Mouse (Mus musculus) CH12.LX (cell line): ENCODE measurements around the gene Gm20683. TPM values are rescaled to one million over a fixed set of nuclear protein-coding genes. Genes with fewer than 3 reads are reported as not detected.

Source experiments
- DNase-seq: peaks from one replicate; pipeline ENCODE4 v3.0.0-alpha.2; 2013; ENCODE audit errors: extremely low read depth
- H3K27ac ChIP-seq: 2 replicates; pipeline ENCODE4 v1.5.1; 2012; ENCODE audit warnings: low read depth, mild to moderate bottlenecking, control low read depth, moderate library complexity; ENCODE audit not compliant: insufficient read depth
- H3K27me3 ChIP-seq: replicated peaks from 2 replicates; pipeline ENCODE3; 2012; ENCODE audit warnings: inconsistent platforms
- H3K36me3 ChIP-seq, 2 experiments: replicated peaks in 1 of 2; 2 replicates each; pipeline versions ENCODE3 to v1.6.1; 2012; ENCODE audit warnings: inconsistent platforms in 1 of 2, low read length in 1 of 2, mild to moderate bottlenecking in 1 of 2, mixed read lengths in 1 of 2, moderate library complexity in 1 of 2; ENCODE audit not compliant: control insufficient read depth in 1 of 2, insufficient read depth in 1 of 2
- H3K4me1 ChIP-seq, 2 experiments: 2 replicates each; pipeline ENCODE4 v1.6.1; 2012; ENCODE audit warnings: inconsistent platforms in 1 of 2, moderate library complexity in 1 of 2; ENCODE audit not compliant: insufficient read depth in 2 of 2, control insufficient read depth in 1 of 2
- H3K4me2 ChIP-seq: 2 replicates; pipeline ENCODE4 v1.6.1; 2012; ENCODE audit warnings: low read depth, mild to moderate bottlenecking, control low read depth; ENCODE audit not compliant: poor library complexity, insufficient read depth, severe bottlenecking
- H3K4me3 ChIP-seq, 3 experiments: fragments of 150-350 bp in 1 of 3; sonication (generic) in 1 of 3; replicated peaks in 1 of 3; 2 replicates each; pipeline versions ENCODE3 to v1.5.1; 2011 to 2012; ENCODE audit warnings: low read depth in 2 of 3, low read length in 2 of 3, mild to moderate bottlenecking in 2 of 3, moderate library complexity in 2 of 3, control low read depth in 1 of 3, improper control_type of control experiment in 1 of 3, inconsistent platforms in 1 of 3, mixed read lengths in 1 of 3; ENCODE audit not compliant: poor library complexity in 1 of 3
- H3K79me2 ChIP-seq: replicated peaks from 2 replicates; pipeline ENCODE4 v1.6.1; 2012; ENCODE audit warnings: mild to moderate bottlenecking, moderate library complexity; ENCODE audit not compliant: control insufficient read depth, poor library complexity, insufficient read depth, severe bottlenecking; ENCODE audit errors: extremely low read depth
- H3K9ac ChIP-seq: 2 replicates; pipeline ENCODE4 v1.6.1; 2012; ENCODE audit warnings: low read depth, mild to moderate bottlenecking, control low read depth, moderate library complexity; ENCODE audit not compliant: insufficient read depth
- H3K9me3 ChIP-seq: replicated peaks from 2 replicates; pipeline ENCODE3; 2012; ENCODE audit warnings: low read length, inconsistent platforms, mixed read lengths
- CHD2 ChIP-seq: IDR thresholded peaks from 2 replicates; pipeline ENCODE4 v1.6.1; 2011; ENCODE audit warnings: low read length, improper control_type of control experiment
- CTCF ChIP-seq, 2 experiments: IDR thresholded peaks in 1 of 2; conservative IDR thresholded peaks in 1 of 2; 2 replicates each; pipeline ENCODE4 v1.5.1; 2011 to 2012; ENCODE audit warnings: low read depth in 2 of 2, low read length in 2 of 2, improper control_type of control experiment in 1 of 2, inconsistent platforms in 1 of 2, mild to moderate bottlenecking in 1 of 2, moderate library complexity in 1 of 2
- E2F4 ChIP-seq: IDR thresholded peaks from 2 replicates; pipeline ENCODE4 v1.6.1; 2011; ENCODE audit warnings: low read depth, low read length, improper control_type of control experiment; ENCODE audit not compliant: insufficient replicate concordance
- ELF1 ChIP-seq: IDR thresholded peaks from 2 replicates; pipeline ENCODE4 v1.6.1; 2014; ENCODE audit warnings: low read depth, mild to moderate bottlenecking, inconsistent platforms, low read length, improper control_type of control experiment
- EP300 ChIP-seq: IDR thresholded peaks from 2 replicates; pipeline ENCODE4 v1.6.1; 2011; ENCODE audit warnings: low read length, improper control_type of control experiment
- ETS1 ChIP-seq: conservative IDR thresholded peaks from 2 replicates; pipeline ENCODE4 v1.6.1; 2012; ENCODE audit warnings: low read depth, mild to moderate bottlenecking, inconsistent platforms, low read length, improper control_type of control experiment, moderate library complexity
- JUN ChIP-seq: IDR thresholded peaks from 2 replicates; pipeline ENCODE4 v1.6.1; 2011; ENCODE audit warnings: low read depth, mild to moderate bottlenecking, low read length, improper control_type of control experiment, moderate library complexity; ENCODE audit not compliant: insufficient read depth
- KAT2A ChIP-seq: IDR thresholded peaks from 2 replicates; pipeline ENCODE4 v1.6.1; 2012; ENCODE audit warnings: low read length, improper control_type of control experiment, inconsistent platforms; ENCODE audit not compliant: insufficient replicate concordance
- MAFK ChIP-seq: IDR thresholded peaks from 2 replicates; pipeline ENCODE4 v1.6.1; 2011; ENCODE audit warnings: low read length, improper control_type of control experiment; ENCODE audit not compliant: insufficient replicate concordance
- MEF2A ChIP-seq: IDR thresholded peaks from 2 replicates; pipeline ENCODE4 v1.6.1; 2014; ENCODE audit warnings: low read depth, mild to moderate bottlenecking, inconsistent platforms, low read length, improper control_type of control experiment, borderline replicate concordance
- MYC ChIP-seq: IDR thresholded peaks from 2 replicates; pipeline ENCODE4 v1.6.1; 2011; ENCODE audit warnings: low read depth, mild to moderate bottlenecking, improper control_type of control experiment, low read length
- NELFE ChIP-seq: IDR thresholded peaks from 2 replicates; pipeline ENCODE4 v1.6.1; 2011; ENCODE audit warnings: low read depth, low read length, improper control_type of control experiment
- NRF1 ChIP-seq: IDR thresholded peaks from 2 replicates; pipeline ENCODE4 v1.6.1; 2014; ENCODE audit warnings: low read depth, mild to moderate bottlenecking, inconsistent platforms, low read length, improper control_type of control experiment, moderate library complexity
- PAX5 ChIP-seq: IDR thresholded peaks from 2 replicates; pipeline ENCODE4 v1.6.1; 2012; ENCODE audit warnings: low read length, inconsistent platforms, mixed read lengths
- POLR2A ChIP-seq: IDR thresholded peaks from 2 replicates; pipeline ENCODE4 v1.6.1; 2011; ENCODE audit warnings: low read depth, mild to moderate bottlenecking, improper control_type of control experiment, low read length
- POLR2AphosphoS2 ChIP-seq: IDR thresholded peaks from 2 replicates; pipeline ENCODE4 v1.6.1; 2011; ENCODE audit warnings: low read depth, low read length, improper control_type of control experiment
- RCOR1 ChIP-seq: conservative IDR thresholded peaks from 2 replicates; pipeline ENCODE4 v1.6.1; 2012; ENCODE audit warnings: low read depth, mild to moderate bottlenecking, inconsistent platforms, low read length, improper control_type of control experiment
- SIN3A ChIP-seq: IDR thresholded peaks from 2 replicates; pipeline ENCODE4 v1.6.1; 2012; ENCODE audit warnings: low read length, improper control_type of control experiment, inconsistent platforms
- SMC3 ChIP-seq: IDR thresholded peaks from 2 replicates; pipeline ENCODE4 v1.6.1; 2011; ENCODE audit warnings: low read depth, low read length, improper control_type of control experiment
- TBP ChIP-seq: conservative IDR thresholded peaks from 2 replicates; pipeline ENCODE4 v1.6.1; 2011; ENCODE audit warnings: low read depth, low read length, improper control_type of control experiment
- TCF12 ChIP-seq: IDR thresholded peaks from 2 replicates; pipeline ENCODE4 v1.6.1; 2014; ENCODE audit warnings: low read depth, mild to moderate bottlenecking, inconsistent platforms, low read length, improper control_type of control experiment
- USF1 ChIP-seq: IDR thresholded peaks from 2 replicates; pipeline ENCODE4 v1.6.1; 2014; ENCODE audit warnings: low read depth, mild to moderate bottlenecking, inconsistent platforms, low read length, improper control_type of control experiment
- USF2 ChIP-seq: conservative IDR thresholded peaks from 2 replicates; pipeline ENCODE4 v1.6.1; 2011; ENCODE audit warnings: low read depth, low read length, improper control_type of control experiment
- ZC3H11A ChIP-seq: IDR thresholded peaks from 2 replicates; pipeline ENCODE4 v1.6.1; 2012; ENCODE audit warnings: low read depth, mild to moderate bottlenecking, inconsistent platforms, low read length, improper control_type of control experiment
- ZKSCAN1 ChIP-seq: IDR thresholded peaks from 2 replicates; pipeline ENCODE4 v1.6.1; 2012; ENCODE audit warnings: low read depth, inconsistent platforms, low read length, improper control_type of control experiment, borderline replicate concordance
- ZMIZ1 ChIP-seq: IDR thresholded peaks from 2 replicates; pipeline ENCODE4 v1.6.1; 2012; ENCODE audit warnings: low read depth, mild to moderate bottlenecking, inconsistent platforms, low read length, improper control_type of control experiment
- dilution Hi-C: fragments of 300-500 bp; cut with MboI; formaldehyde crosslinking; loops from 2 replicates; pipeline ENCODE4 v1.14.3; 2020; ENCODE audit warnings: low sequenced_read_pairs; ENCODE audit not compliant: extremely low pct_unique_long_range_greater_than_20kb, extremely low pct_ligation_motif_present
- in situ Hi-C: fragments of 300-500 bp; cut with MboI; formaldehyde crosslinking; loops from 3 replicates; pipeline ENCODE4 v1.14.3; 2019; ENCODE audit warnings: low sequenced_read_pairs, low pct_ligation_motif_present, low pct_unique_long_range_greater_than_20kb, mixed read lengths
- polyA plus RNA-seq: library from polyadenylated mRNA; unstranded; fragments of >175 nt; gene quantifications from 2 replicates; pipeline ENCODE4 v1.2.1, GENCODE M21; 2012; ENCODE audit warnings: low read depth; ENCODE audit not compliant: insufficient read length
- total RNA-seq, 2 experiments: library from RNA; depleted of rRNA; stranded (reverse); fragments of 300-350 nt in 1 of 2; fragments of >200 nt in 1 of 2; gene quantifications; 2 replicates each; pipeline ENCODE4 v1.2.3; 2012 to 2014

The Gm20683 gene
- total and polyA plus RNA-seq, 3 experiments, result 1.3 to 4.8 (median 3.8) TPM

DNA sequence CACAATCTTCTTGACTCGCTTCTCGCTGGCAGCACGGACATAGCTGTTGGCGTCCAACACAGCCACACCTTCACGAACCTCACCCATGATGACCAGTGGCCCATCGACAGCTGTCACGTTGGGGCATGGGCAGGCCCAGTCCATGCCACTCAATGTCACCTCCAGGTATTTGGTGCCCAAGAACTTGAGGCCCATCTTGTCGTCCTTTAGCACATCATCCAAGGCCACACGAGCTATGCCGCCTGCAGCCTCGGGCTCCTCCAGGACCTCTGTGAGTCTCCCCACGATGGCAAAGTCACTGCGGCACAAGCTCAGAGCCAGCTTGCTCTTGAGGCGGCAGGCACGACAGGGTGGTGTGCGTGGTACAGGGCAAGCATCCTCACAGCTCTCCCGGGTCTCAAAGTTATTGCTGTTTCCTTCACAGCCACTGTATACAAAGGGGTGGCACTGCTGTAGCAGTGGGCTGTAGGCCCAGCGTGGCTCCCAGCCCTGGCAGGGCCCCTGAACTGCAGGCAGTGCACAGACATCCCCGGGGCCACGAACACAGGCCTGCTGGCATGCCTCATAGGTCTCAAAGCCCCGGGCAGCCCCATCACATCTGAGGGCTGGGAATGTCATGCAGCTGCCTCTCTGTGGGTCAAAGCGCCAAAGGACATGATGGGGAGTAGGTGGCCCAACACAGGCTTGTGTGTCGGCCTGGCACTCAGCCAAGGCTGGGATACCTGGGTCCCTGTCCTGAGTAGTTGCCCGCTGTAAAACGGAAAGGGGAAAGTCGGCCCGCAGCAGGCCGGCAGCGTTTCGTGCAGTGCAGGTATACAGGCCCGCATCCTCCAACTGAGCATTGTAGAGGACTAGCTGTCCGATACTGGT lies 36.4 kb upstream of the Gm20683 start:
- H3K4me1 ChIP-seq, result peaks cover 6 to 18% of the 10 kb centered on the region in 2 experiments
- TF ChIP-seq RCOR1 (no peak), NELFE (no peak), KAT2A (no peak), MAFK (no peak), NRF1 (no peak), ZMIZ1 (no peak), EP300 (no peak), CHD2 (no peak), TBP (no peak), ELF1 (no peak), JUN (no peak), USF2 (no peak), SMC3 (no peak), PAX5 (no peak), POLR2AphosphoS2 (no peak), POLR2A (no peak), TCF12 (no peak), E2F4 (no peak), USF1 (no peak)
- TF ChIP-seq, all 38 proteins: peak for 0
- Histone ChIP-seq H3K9me3 (no peaks in the 10 kb centered on the region), H3K79me2 (no peaks in the 10 kb centered on the region), H3K27ac (no peak overlapping the region), H3K4me2 (no peak overlapping the region), H3K36me3 (peaks cover 40 to 64% of the 10 kb centered on the region in 2 experiments), H3K9ac (no peak overlapping the region), H3K4me3 (no peak overlapping the region), H3K27me3 (peaks cover 3% of the 10 kb centered on the region)
- DNase-seq, result no peak
- in situ Hi-C loops (no loop called here), dilution Hi-C loops (no loop called here)

DNA sequence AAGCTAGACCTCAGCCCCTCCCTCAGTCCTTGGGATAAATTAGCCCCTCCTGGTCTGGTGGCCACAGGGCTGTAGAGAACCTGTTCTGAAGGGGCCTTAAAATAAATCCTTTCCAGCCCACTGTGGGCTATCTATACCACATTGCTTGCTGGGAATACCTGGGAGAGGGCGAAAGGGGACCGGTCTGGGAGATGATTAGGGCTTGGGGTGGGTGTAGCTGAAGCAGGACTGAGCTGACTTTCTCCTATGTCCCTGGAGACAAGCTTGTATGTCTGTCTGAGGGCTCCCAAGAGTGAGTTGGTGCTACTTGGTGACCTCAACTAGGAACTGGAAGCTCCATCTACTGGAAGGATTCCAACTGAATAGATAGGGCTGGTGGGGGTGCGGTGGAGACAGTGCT lies 35.5 kb upstream of the Gm20683 start:
- H3K79me2 ChIP-seq, result no peaks in the 10 kb centered on the region
- H3K27ac ChIP-seq, result no peak overlapping the region
- dilution Hi-C loops, result no loop called here
- peaks cover 6 to 18% of the 10 kb centered on the region in 2 experiments for H3K4me1 ChIP-seq
- H3K27me3 ChIP-seq, result peaks cover 12% of the 10 kb centered on the region
- no peak for DNase-seq
- peaks cover 31 to 54% of the 10 kb centered on the region in 2 experiments for H3K36me3 ChIP-seq
- no peak for TF ChIP-seq CTCF (conservative IDR thresholded peaks at IDR 0.05 in 1 of 2, IDR thresholded peaks at IDR 0.05 in 1 of 2; ENCODE audit: low read depth in 2 of 2, low read length in 2 of 2)
- no peak for TF ChIP-seq POLR2A
- no peak for TF ChIP-seq MEF2A
- TF ChIP-seq USF2, result no peak
- TF ChIP-seq CHD2, result no peak
- no peak for TF ChIP-seq SIN3A
- no peak for TF ChIP-seq SMC3
- no peak for TF ChIP-seq MYC
- TF ChIP-seq ZC3H11A, result no peak
- no peak for TF ChIP-seq MAFK
- no peak for TF ChIP-seq ETS1
- no peak for TF ChIP-seq ZKSCAN1
- TF ChIP-seq ELF1, result no peak
- H3K4me3 ChIP-seq, result no peak overlapping the region
- no peak overlapping the region for H3K9ac ChIP-seq
- in situ Hi-C loops, result no loop called here
- H3K9me3 ChIP-seq, result no peaks in the 10 kb centered on the region
- no peak overlapping the region; the same call in 1 of the 2 replicates for H3K4me2 ChIP-seq
